Comparison of ENCODE assay signal across 19 mouse cellular contexts in genomic region chr2:152247213-152247612, GRCm38 (mm10). TPM values are rescaled to one million over a fixed set of nuclear protein-coding genes. Genes with fewer than 3 reads are reported as not detected.
DNase-seq lines count a peak whose midpoint lies in the region; ATAC-seq lines count a peak whose summit lies in the region.
"Had no signal": no experiment of that assay in that cellular context is flagged by ENCODE, and none has a peak within 500 bp of the region (broad histone marks: within the 10 kb centered on the region; RNA-seq: fewer than 3 reads in every experiment).

No protein-coding gene starts in this region.

- H3K4me3 ChIP-seq in heart, embryonic 11.5 days (ENCODE audit: low read depth, low read length): no peak overlapping the region
- no peak overlapping the region for H3K4me3 ChIP-seq in forebrain, embryonic 15.5 days

- no peaks in the 10 kb centered on the region for H3K4me1 ChIP-seq in heart, embryonic 11.5 days (ENCODE audit: control insufficient read depth, insufficient read depth, low read length)
- no peaks in the 10 kb centered on the region for H3K4me1 ChIP-seq in forebrain, embryonic 15.5 days

- no peak overlapping the region for H3K27ac ChIP-seq in heart, embryonic 11.5 days (ENCODE audit: low read depth, low read length)
- H3K27ac ChIP-seq in forebrain, embryonic 15.5 days (replicated peaks): no peak overlapping the region

- H3K36me3 ChIP-seq in heart, embryonic 11.5 days (ENCODE audit: control insufficient read depth, insufficient read depth, low read length): peaks cover 4% of the 10 kb centered on the region; the same call in 1 of the 2 replicates
- H3K36me3 ChIP-seq in forebrain, embryonic 15.5 days: peaks cover 21% of the 10 kb centered on the region

- peak; percentile 74 for DNase-seq in heart, adult 11 months
- DNase-seq: adrenal gland, adult 2 months; adrenal gland, adult 8-10 months; adrenal gland, postnatal 10 days; adrenal gland, postnatal 14 days; adrenal gland, postnatal 25 days; adrenal gland, postnatal 36 days; B cell, adult 2 months; cerebellum, adult 11 months; cerebellum, adult 11-12 months; cerebellum, adult 18-20 months had no signal

- H3K4me2 ChIP-seq in heart, embryonic 11.5 days: no peak overlapping the region
- H3K4me2 ChIP-seq in forebrain, embryonic 15.5 days (replicated peaks): no peak overlapping the region

- no peak for ATAC-seq in heart, embryonic 11.5 days (replicated peaks; ENCODE audit: insufficient number of reproducible peaks, low FRiP score, low TSS enrichment)
- peak; percentile 72 for ATAC-seq in granulocyte monocyte progenitor cell, adult 5-6 weeks (replicated peaks; ENCODE audit: poor library complexity, severe bottlenecking)
- no peak for ATAC-seq in forebrain, embryonic 15.5 days (replicated peaks)
- ATAC-seq: activated CD4-positive, CD25-positive, alpha-beta regulatory T cell, adult 4 months; CD4-positive, CD25-positive, alpha-beta regulatory T cell, adult 4 months; Patski had no signal

- no peak overlapping the region for H3K9ac ChIP-seq in heart, embryonic 11.5 days (ENCODE audit: low read depth, low read length)
- H3K9ac ChIP-seq in forebrain, embryonic 15.5 days (replicated peaks): no peak overlapping the region

- H3K9me3 ChIP-seq in heart, embryonic 11.5 days (replicated peaks; ENCODE audit: control insufficient read depth, low read length): no peaks in the 10 kb centered on the region
- no peaks in the 10 kb centered on the region for H3K9me3 ChIP-seq in forebrain, embryonic 15.5 days
- H3K9me3 ChIP-seq: G1E had no signal

- no peaks in the 10 kb centered on the region for H3K27me3 ChIP-seq in heart, embryonic 11.5 days (ENCODE audit: control insufficient read depth, insufficient read depth, low read length)
- no peaks in the 10 kb centered on the region for H3K27me3 ChIP-seq in forebrain, embryonic 15.5 days
- H3K27me3 ChIP-seq: CH12.LX, Patski had no signal

- 90% methylated on average over 1 of the region's 1 CpGs for WGBS in heart, embryonic 11.5 days (ENCODE audit: insufficient replicate concordance)
- 90% methylated on average over 1 of the region's 1 CpGs for WGBS in forebrain, embryonic 15.5 days

RNA-seq across cellular contexts. Expression of gene Csnk2a1, which starts 20.6 kb away (rescaled TPM):
- polyA plus RNA-seq in heart, embryonic 11.5 days (2014; fragmentation: Nextera tagmentation; extraction: Ambion mirVana): 38.7 and 90.5 TPM in 2 replicates
- total RNA-seq in granulocyte monocyte progenitor cell, adult 5-6 weeks (2014; fragmentation: Nextera tagmentation): 71.6 and 101 TPM in 2 replicates
- total RNA-seq in granulocyte monocyte progenitor cell, adult 5-6 weeks (2017): 82.1 and 104 TPM in 2 replicates
- polyA plus RNA-seq in forebrain, embryonic 15.5 days (2015; fragmentation: Nextera tagmentation; extraction: Ambion mirVana): 116 TPM in 2 replicates

RNA-seq across cellular contexts. Expression of gene Tbc1d20, which starts 46.4 kb away (rescaled TPM):
- 25.1 and 25.7 TPM in 2 replicates for polyA plus RNA-seq in heart, embryonic 11.5 days (2014; fragmentation: Nextera tagmentation; extraction: Ambion mirVana)
- 26.4 and 28.7 TPM in 2 replicates for total RNA-seq in granulocyte monocyte progenitor cell, adult 5-6 weeks (2014; fragmentation: Nextera tagmentation)
- total RNA-seq in granulocyte monocyte progenitor cell, adult 5-6 weeks (2017): 18.6 and 18.8 TPM in 2 replicates
- polyA plus RNA-seq in forebrain, embryonic 15.5 days (2015; fragmentation: Nextera tagmentation; extraction: Ambion mirVana): 36.8 and 37.9 TPM in 2 replicates
